Mouse (Mus musculus) testis, adult 10 weeks (tissue): ENCODE data around the gene Relch. TPM values are rescaled to one million over a fixed set of nuclear protein-coding genes. Genes with fewer than 3 reads are reported as not detected.

Experiments used
- polyA plus RNA-seq: library from polyadenylated mRNA; stranded (reverse); fragments of 350-450 nt; fragmentation: Illumina TruSeq; extraction: RNeasy Lipid Tissue Mini Kit (QIAGEN cat#74804); gene quantifications from one replicate; pipeline ENCODE4 v1.2.3, GENCODE M21; 2014; ENCODE audit warnings: low read depth, low replicate concordance

Relch gene
- polyA plus RNA-seq, result 31.7 TPM

DNA sequence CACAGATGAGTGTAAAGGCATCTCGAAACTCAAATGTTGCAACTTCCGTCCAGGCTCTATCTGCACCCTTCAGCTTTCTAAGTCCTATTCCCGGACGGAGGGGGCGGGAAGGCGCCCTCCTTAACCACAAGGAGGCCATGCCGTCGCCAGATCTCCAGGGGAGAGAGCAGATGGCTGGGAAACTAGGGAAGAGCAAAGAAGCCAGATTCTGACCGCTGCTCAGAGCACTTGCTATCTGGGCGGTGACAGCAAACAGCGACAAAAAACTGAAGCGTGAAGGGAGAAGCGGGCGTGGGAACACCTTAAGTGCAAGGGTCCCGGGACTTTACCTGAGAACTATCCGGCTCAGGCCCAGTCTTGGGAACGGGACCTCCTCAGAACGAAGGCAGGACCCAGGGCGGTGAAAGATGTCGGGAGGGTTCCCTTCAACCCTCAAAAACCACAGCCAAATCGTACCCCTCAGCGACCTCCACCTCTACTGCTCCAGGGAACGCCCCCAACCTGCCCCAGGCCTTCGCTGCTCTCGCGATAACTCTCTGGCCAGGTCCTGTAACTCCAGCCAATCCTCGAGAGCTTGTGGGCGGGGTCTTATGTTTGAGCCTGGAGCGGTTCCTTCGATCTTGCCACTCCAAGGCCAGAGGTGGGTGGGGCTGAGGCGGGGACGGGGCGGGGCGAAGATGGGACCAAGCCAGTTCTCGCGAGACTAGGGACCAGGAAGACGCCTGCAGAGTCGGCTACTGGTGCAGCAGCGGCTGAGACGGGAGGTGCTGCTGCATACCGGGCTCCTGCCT lies at the start of gene Relch, which contains the start of gene Pign:
Gene Relch, plus strand, starts transcription at position 691 of the 791 bp plus-strand sequence.
Gene Pign, minus strand, starts transcription at position 507 of the 791 bp plus-strand sequence.

DNA sequence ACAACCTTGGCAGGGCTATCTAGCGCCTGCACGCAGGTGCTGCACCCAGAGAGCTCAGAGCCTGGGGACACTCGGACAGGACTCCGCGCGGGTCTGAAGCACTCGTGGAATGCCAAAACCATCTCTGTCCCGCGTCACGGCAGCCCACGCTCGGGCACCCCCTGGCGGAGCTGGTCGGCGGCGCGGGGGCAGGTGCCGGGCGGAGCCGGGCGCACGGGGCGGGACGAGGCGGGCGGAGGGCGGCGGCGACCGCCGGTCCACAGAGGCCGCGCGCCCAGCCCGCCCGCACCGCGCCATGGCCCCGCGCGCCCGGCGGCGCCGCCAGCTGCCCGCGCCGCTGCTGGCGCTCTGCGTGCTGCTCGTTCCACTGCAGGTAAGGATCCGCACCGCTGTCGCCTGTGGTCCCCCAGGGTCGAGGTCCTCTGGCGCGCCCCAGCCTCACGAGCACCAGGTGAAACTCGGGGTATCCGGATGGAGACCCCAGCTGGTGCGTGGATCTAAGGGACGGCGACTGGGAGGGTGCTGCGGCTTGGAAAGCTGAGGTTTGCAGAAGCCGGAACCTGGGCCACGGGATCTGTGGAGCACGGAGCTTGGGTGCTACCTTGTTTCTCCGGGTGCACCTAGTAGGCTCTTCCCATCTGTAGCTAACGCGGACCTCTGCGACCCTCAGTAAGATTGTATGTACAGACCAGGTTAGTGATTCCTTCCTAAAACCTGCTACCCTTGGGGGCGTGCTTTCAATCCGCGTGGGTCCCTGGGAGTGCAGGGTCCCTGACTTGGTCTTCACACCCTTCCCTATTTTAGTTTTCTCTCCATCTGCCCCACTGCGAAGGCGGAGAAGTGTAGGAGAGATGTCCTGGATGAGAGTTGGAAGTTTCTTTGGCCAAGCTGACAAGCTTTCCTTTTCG lies 117.0 kb downstream of the Relch start, which contains the start of gene Tnfrsf11a:
Gene Tnfrsf11a, plus strand, starts transcription at position 262 of the 908 bp plus-strand sequence.

Other genes with a start within 250 kb of the Relch start
- 46.8 TPM for gene Pign, start 184 bp upstream of the Relch start, polyA plus RNA-seq
- 0.25 TPM for gene Tnfrsf11a, start 116.9 kb downstream of the Relch start, polyA plus RNA-seq